Mouse (Mus musculus): Measurements from ENCODE around the gene Odf3l2. TPM values are rescaled to one million over a fixed set of nuclear protein-coding genes. Genes with fewer than 3 reads are reported as not detected.
A peak's percentile ranks its signal among the peaks of the same experiment; 100 is the strongest.

The Odf3l2 gene
- polyA plus RNA-seq, 1 experiment from 2014 or later: not detected

- H3K4me3 ChIP-seq (ENCODE audit: low read length): no peak overlapping the region
- 72% methylated on average over 12 of the region's 12 CpGs for WGBS
- no peaks in the 10 kb centered on the region for H3K27me3 ChIP-seq (ENCODE audit: control insufficient read depth, insufficient read depth, low read length)
- no peaks in the 10 kb centered on the region for H3K9me3 ChIP-seq (replicated peaks; ENCODE audit: control insufficient read depth, low read length)
- no peak for ATAC-seq (replicated peaks; ENCODE audit: extremely low read depth, insufficient read depth, low FRiP score)
- H3K36me3 ChIP-seq (ENCODE audit: control insufficient read depth, insufficient read depth): no peaks in the 10 kb centered on the region
- no peak overlapping the region for H3K4me2 ChIP-seq (ENCODE audit: low read depth, low read length)
- H3K9ac ChIP-seq (ENCODE audit: low read length): no peak overlapping the region
- no peak overlapping the region for H3K27ac ChIP-seq (ENCODE audit: low read length)
- no peaks in the 10 kb centered on the region for H3K4me1 ChIP-seq (ENCODE audit: control insufficient read depth, insufficient read depth, low read length)
Observed at GRCm38 (mm10) chr10:79623950-79624349, 21.6 kb downstream of the Odf3l2 start.

- WGBS: 85% methylated on average over 5 of the region's 5 CpGs
- H3K9ac ChIP-seq (ENCODE audit: low read length): no peak overlapping the region
- no peaks in the 10 kb centered on the region for H3K9me3 ChIP-seq (replicated peaks; ENCODE audit: control insufficient read depth, low read length)
- no peak for ATAC-seq (replicated peaks; ENCODE audit: extremely low read depth, insufficient read depth, low FRiP score)
- H3K4me1 ChIP-seq (ENCODE audit: control insufficient read depth, insufficient read depth, low read length): peaks cover 18% of the 10 kb centered on the region
- no peak overlapping the region for H3K4me3 ChIP-seq (ENCODE audit: low read length)
- H3K27me3 ChIP-seq (ENCODE audit: control insufficient read depth, insufficient read depth, low read length): peaks cover 32% of the 10 kb centered on the region
- no peaks in the 10 kb centered on the region for H3K36me3 ChIP-seq (ENCODE audit: control insufficient read depth, insufficient read depth)
- H3K27ac ChIP-seq (ENCODE audit: low read length): no peak overlapping the region
- H3K4me2 ChIP-seq (ENCODE audit: low read depth, low read length): no peak overlapping the region
Observed at GRCm38 (mm10) chr10:79616376-79616775, 29.2 kb downstream of the Odf3l2 start.

GRCm38 (mm10) chr10:79615860-79616259 lies 29.7 kb downstream of the Odf3l2 start:
- 16% methylated on average over 8 of the region's 8 CpGs for WGBS

GRCm38 (mm10) chr10:79614305-79614643 lies 31.3 kb downstream of the Odf3l2 start:
- ATAC-seq (replicated peaks; ENCODE audit: extremely low read depth, insufficient read depth, low FRiP score): no peak; the same call in 1 of the 2 replicates

More at GRCm38 (mm10) chr10:79615860-79616259, 29.7 kb downstream of the Odf3l2 start:
- H3K9me3 ChIP-seq (replicated peaks; ENCODE audit: control insufficient read depth, low read length): no peaks in the 10 kb centered on the region
- no peak overlapping the region for H3K27ac ChIP-seq (ENCODE audit: low read length)
- ATAC-seq (replicated peaks; ENCODE audit: extremely low read depth, insufficient read depth, low FRiP score): no peak
- no peaks in the 10 kb centered on the region for H3K36me3 ChIP-seq (ENCODE audit: control insufficient read depth, insufficient read depth)
- H3K4me2 ChIP-seq (ENCODE audit: low read depth, low read length): no peak overlapping the region
- peaks cover 34% of the 10 kb centered on the region for H3K27me3 ChIP-seq (ENCODE audit: control insufficient read depth, insufficient read depth, low read length)
- no peak overlapping the region for H3K4me3 ChIP-seq (ENCODE audit: low read length)
- no peak overlapping the region for H3K9ac ChIP-seq (ENCODE audit: low read length)
- peaks cover 18% of the 10 kb centered on the region for H3K4me1 ChIP-seq (ENCODE audit: control insufficient read depth, insufficient read depth, low read length)

GRCm38 (mm10) chr10:79613578-79614304 lies 31.8 kb downstream of the Odf3l2 start, which contains the start of gene C2cd4c:
TSS of gene C2cd4c (minus strand) at chr10:79614025.
- H3K9ac ChIP-seq (ENCODE audit: low read length): peak within 1 kb of the TSS; percentile 66
- no peak within 1 kb of the TSS for H3K27ac ChIP-seq (ENCODE audit: low read length)
- peak within 1 kb of the TSS; percentile 96 for H3K4me2 ChIP-seq (ENCODE audit: low read depth, low read length)

More at GRCm38 (mm10) chr10:79614305-79614643, 31.3 kb downstream of the Odf3l2 start:
- WGBS: 76% methylated on average over 1 of the region's 1 CpGs
- H3K4me2 ChIP-seq (ENCODE audit: low read depth, low read length): peak overlapping the region; percentile 96
- peaks cover 38% of the 10 kb centered on the region for H3K27me3 ChIP-seq (ENCODE audit: control insufficient read depth, insufficient read depth, low read length)
- H3K4me1 ChIP-seq (ENCODE audit: control insufficient read depth, insufficient read depth, low read length): peaks cover 18% of the 10 kb centered on the region
- no peak overlapping the region for H3K27ac ChIP-seq (ENCODE audit: low read length)
- no peaks in the 10 kb centered on the region for H3K36me3 ChIP-seq (ENCODE audit: control insufficient read depth, insufficient read depth)
- no peak overlapping the region; the same call in 1 of the 2 replicates for H3K9ac ChIP-seq (ENCODE audit: low read length)
- no peaks in the 10 kb centered on the region for H3K9me3 ChIP-seq (replicated peaks; ENCODE audit: control insufficient read depth, low read length)
- H3K4me3 ChIP-seq (ENCODE audit: low read length): peak overlapping the region; percentile 66

GRCm38 (mm10) chr10:79612192-79613135 lies 33.1 kb downstream of the Odf3l2 start:
- Histone ChIP-seq H3K9ac (ENCODE audit: low read length) (no peak overlapping the region), H3K9me3 (replicated peaks; ENCODE audit: control insufficient read depth, low read length) (no peaks in the 10 kb centered on the region), H3K27me3 (ENCODE audit: control insufficient read depth, insufficient read depth, low read length) (peaks cover 42% of the 10 kb centered on the region), H3K4me3 (ENCODE audit: low read length) (peak overlapping the region; percentile 18; the same call in 1 of the 2 replicates), H3K36me3 (ENCODE audit: control insufficient read depth, insufficient read depth) (no peaks in the 10 kb centered on the region), H3K4me1 (ENCODE audit: control insufficient read depth, insufficient read depth, low read length) (peaks cover 18% of the 10 kb centered on the region), H3K4me2 (ENCODE audit: low read depth, low read length) (peak overlapping the region; percentile 45; the same call in 1 of the 2 replicates), H3K27ac (ENCODE audit: low read length) (no peak overlapping the region)
- WGBS: 10% methylated on average over 51 of the region's 51 CpGs
- no peak for ATAC-seq (replicated peaks; ENCODE audit: extremely low read depth, insufficient read depth, low FRiP score)

More at GRCm38 (mm10) chr10:79613578-79614304, 31.8 kb downstream of the Odf3l2 start, which contains the start of gene C2cd4c:
- H3K9me3 ChIP-seq (replicated peaks; ENCODE audit: control insufficient read depth, low read length): no peaks in the 10 kb centered on the region
- peak within 1 kb of the TSS; percentile 66 for H3K4me3 ChIP-seq (ENCODE audit: low read length)
- no peaks in the 10 kb centered on the region for H3K36me3 ChIP-seq (ENCODE audit: control insufficient read depth, insufficient read depth)
- peaks cover 18% of the 10 kb centered on the region for H3K4me1 ChIP-seq (ENCODE audit: control insufficient read depth, insufficient read depth, low read length)
- H3K27me3 ChIP-seq (ENCODE audit: control insufficient read depth, insufficient read depth, low read length): peaks cover 42% of the 10 kb centered on the region
- WGBS: 1% methylated on average over 60 of the region's 60 CpGs
- peak; percentile 28; the same call in 1 of the 2 replicates for ATAC-seq (replicated peaks; ENCODE audit: extremely low read depth, insufficient read depth, low FRiP score)

GRCm38 (mm10) chr10:79611296-79611695 lies 34.2 kb downstream of the Odf3l2 start:
- Histone ChIP-seq H3K27ac (ENCODE audit: low read length) (no peak overlapping the region), H3K4me1 (ENCODE audit: control insufficient read depth, insufficient read depth, low read length) (peaks cover 18% of the 10 kb centered on the region), H3K4me2 (ENCODE audit: low read depth, low read length) (no peak overlapping the region), H3K9me3 (replicated peaks; ENCODE audit: control insufficient read depth, low read length) (no peaks in the 10 kb centered on the region), H3K4me3 (ENCODE audit: low read length) (no peak overlapping the region), H3K36me3 (ENCODE audit: control insufficient read depth, insufficient read depth) (no peaks in the 10 kb centered on the region), H3K27me3 (ENCODE audit: control insufficient read depth, insufficient read depth, low read length) (peaks cover 42% of the 10 kb centered on the region), H3K9ac (ENCODE audit: low read length) (no peak overlapping the region)
- ATAC-seq (replicated peaks; ENCODE audit: extremely low read depth, insufficient read depth, low FRiP score): no peak
- 31% methylated on average over 5 of the region's 5 CpGs for WGBS

GRCm38 (mm10) chr10:79609276-79609675 lies 36.3 kb downstream of the Odf3l2 start:
- peaks cover 18% of the 10 kb centered on the region for H3K4me1 ChIP-seq (ENCODE audit: control insufficient read depth, insufficient read depth, low read length)
- WGBS: 84% methylated on average over 3 of the region's 3 CpGs
- H3K27ac ChIP-seq (ENCODE audit: low read length): no peak overlapping the region
- no peak for ATAC-seq (replicated peaks; ENCODE audit: extremely low read depth, insufficient read depth, low FRiP score)
- H3K9me3 ChIP-seq (replicated peaks; ENCODE audit: control insufficient read depth, low read length): 0 out of 2 replicates have a peak, but pooled peaks cover 3% of the 10 kb centered on the region
- H3K36me3 ChIP-seq (ENCODE audit: control insufficient read depth, insufficient read depth): no peaks in the 10 kb centered on the region
- H3K4me3 ChIP-seq (ENCODE audit: low read length): no peak overlapping the region
- no peak overlapping the region for H3K9ac ChIP-seq (ENCODE audit: low read length)
- H3K4me2 ChIP-seq (ENCODE audit: low read depth, low read length): no peak overlapping the region
- H3K27me3 ChIP-seq (ENCODE audit: control insufficient read depth, insufficient read depth, low read length): peaks cover 35% of the 10 kb centered on the region
